In the genomic region with DNA sequence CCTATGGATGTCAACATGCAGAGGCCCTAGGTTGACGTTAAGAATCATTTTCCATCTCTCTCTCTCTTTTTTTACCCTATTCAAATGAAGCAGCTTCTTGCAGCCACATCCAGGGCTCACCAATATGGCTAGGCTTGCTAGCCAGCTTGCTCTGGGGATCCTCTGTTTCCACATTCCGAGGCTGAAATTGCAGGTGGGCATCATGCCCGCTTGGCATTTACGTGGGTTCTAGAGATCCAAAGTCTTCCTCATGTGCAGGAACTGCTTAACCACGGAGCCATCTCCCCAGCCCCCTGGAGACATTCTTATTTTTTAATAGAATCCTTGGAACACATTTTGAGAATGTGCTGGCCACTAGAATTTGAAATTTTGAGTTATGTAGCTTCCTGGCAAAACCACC, we compare ENCODE assay signal across 25 mouse cellular contexts.
DNase-seq lines count a peak whose midpoint lies in the region; ATAC-seq lines count a peak whose summit lies in the region.
"Had no signal": no experiment of that assay in that cellular context is flagged by ENCODE, and none has a peak within 500 bp of the region (broad histone marks: within the 10 kb centered on the region; RNA-seq: fewer than 3 reads in every experiment).

No protein-coding gene starts in this region.

- H3K4me2 ChIP-seq in embryonic facial prominence, embryonic 14.5 days (ENCODE audit: low read depth, low read length): no peak overlapping the region
- H3K4me2 ChIP-seq: embryonic facial prominence, embryonic 13.5 days; forebrain, embryonic 13.5 days; heart, embryonic 12.5 days; heart, embryonic 15.5 days; hindbrain, embryonic 13.5 days; intestine, embryonic 15.5 days had no signal

- H3K9ac ChIP-seq in embryonic facial prominence, embryonic 14.5 days (ENCODE audit: low read depth, low read length): no peak overlapping the region
- H3K9ac ChIP-seq: embryonic facial prominence, embryonic 13.5 days; forebrain, embryonic 13.5 days; heart, embryonic 12.5 days; heart, embryonic 15.5 days; hindbrain, embryonic 13.5 days; intestine, embryonic 15.5 days had no signal

- 77% methylated on average over 5 of the region's 5 CpGs for WGBS in embryonic facial prominence, embryonic 14.5 days
- 92% methylated on average over 5 of the region's 5 CpGs for WGBS in embryonic facial prominence, embryonic 10.5 days

- no peak overlapping the region for H3K27ac ChIP-seq in embryonic facial prominence, embryonic 14.5 days (replicated peaks; ENCODE audit: low read depth, low read length)
- no peak overlapping the region for H3K27ac ChIP-seq in embryonic facial prominence, embryonic 10.5 days (replicated peaks)
- H3K27ac ChIP-seq: embryonic facial prominence, embryonic 13.5 days; forebrain, embryonic 10.5 days; forebrain, embryonic 13.5 days; heart, embryonic 15.5 days; hindbrain, embryonic 10.5 days; hindbrain, embryonic 13.5 days; intestine, embryonic 15.5 days had no signal

- peak; percentile 9 for DNase-seq in embryonic facial prominence, embryonic 14.5 days (ENCODE audit: low spot score)
- DNase-seq in embryonic facial prominence, embryonic 10.5 days (ENCODE audit: low spot score): no peak
- DNase-seq in right cerebral cortex, postnatal 10 days (ENCODE audit: low spot score in 2 of 2): peak; percentile 35 to 45
- DNase-seq in right cerebral cortex, postnatal 36 days (ENCODE audit: low spot score in 2 of 2): no peak
- DNase-seq in NIH3T3 (ENCODE audit: low read depth): peak; percentile 9
- DNase-seq in embryo, embryonic 11 days: no peak
- DNase-seq: adrenal gland, adult 8-10 months; adrenal gland, postnatal 25 days; cerebellum, adult 11-12 months; cerebellum, adult 9-10 months; gastrocnemius, postnatal 25 days; heart, adult 18-20 months; heart, postnatal 10 days; heart, postnatal 36 days had no signal

- no peak overlapping the region for H3K4me3 ChIP-seq in embryonic facial prominence, embryonic 14.5 days (ENCODE audit: low read depth, low read length)
- no peak overlapping the region for H3K4me3 ChIP-seq in embryonic facial prominence, embryonic 10.5 days
- H3K4me3 ChIP-seq: embryonic facial prominence, embryonic 13.5 days; forebrain, embryonic 10.5 days; forebrain, embryonic 13.5 days; heart, embryonic 12.5 days; heart, embryonic 15.5 days; hindbrain, embryonic 10.5 days; hindbrain, embryonic 13.5 days; intestine, embryonic 15.5 days had no signal

- H3K4me1 ChIP-seq in embryonic facial prominence, embryonic 14.5 days (ENCODE audit: control insufficient read depth, insufficient read depth, low read length): no peaks in the 10 kb centered on the region
- no peaks in the 10 kb centered on the region for H3K4me1 ChIP-seq in embryonic facial prominence, embryonic 10.5 days
- H3K4me1 ChIP-seq: embryonic facial prominence, embryonic 13.5 days; forebrain, embryonic 10.5 days; forebrain, embryonic 13.5 days; heart, embryonic 12.5 days; heart, embryonic 15.5 days; hindbrain, embryonic 10.5 days; hindbrain, embryonic 13.5 days; intestine, embryonic 15.5 days had no signal

- no peaks in the 10 kb centered on the region for H3K36me3 ChIP-seq in embryonic facial prominence, embryonic 14.5 days (ENCODE audit: control insufficient read depth, insufficient read depth, low read length)
- H3K36me3 ChIP-seq in embryonic facial prominence, embryonic 10.5 days (replicated peaks): no peaks in the 10 kb centered on the region
- H3K36me3 ChIP-seq: embryonic facial prominence, embryonic 13.5 days; forebrain, embryonic 10.5 days; heart, embryonic 12.5 days; heart, embryonic 15.5 days; hindbrain, embryonic 10.5 days; hindbrain, embryonic 13.5 days; intestine, embryonic 15.5 days had no signal

- no peak for ATAC-seq in embryonic facial prominence, embryonic 14.5 days (ENCODE audit: low read depth)
- ATAC-seq: activated CD4-positive, CD25-positive, alpha-beta regulatory T cell, adult 4 months; CD4-positive, CD25-positive, alpha-beta regulatory T cell, adult 4 months; forebrain, embryonic 13.5 days; hindbrain, embryonic 16.5 days; intestine, embryonic 15.5 days had no signal

- no peaks in the 10 kb centered on the region for H3K27me3 ChIP-seq in embryonic facial prominence, embryonic 14.5 days (replicated peaks; ENCODE audit: control insufficient read depth, insufficient read depth, low read length)
- no peaks in the 10 kb centered on the region for H3K27me3 ChIP-seq in embryonic facial prominence, embryonic 10.5 days (replicated peaks; ENCODE audit: low read depth, poor library complexity, severe bottlenecking)
- H3K27me3 ChIP-seq: embryonic facial prominence, embryonic 13.5 days; forebrain, embryonic 13.5 days; heart, embryonic 12.5 days; heart, embryonic 15.5 days; hindbrain, embryonic 13.5 days; intestine, embryonic 15.5 days had no signal

- H3K9me3 ChIP-seq in embryonic facial prominence, embryonic 14.5 days (ENCODE audit: control insufficient read depth, low read length): no peaks in the 10 kb centered on the region
- no peaks in the 10 kb centered on the region for H3K9me3 ChIP-seq in embryonic facial prominence, embryonic 10.5 days
- H3K9me3 ChIP-seq: embryonic facial prominence, embryonic 13.5 days; forebrain, embryonic 10.5 days; forebrain, embryonic 13.5 days; heart, embryonic 12.5 days; heart, embryonic 15.5 days; hindbrain, embryonic 10.5 days; hindbrain, embryonic 13.5 days; intestine, embryonic 15.5 days had no signal

Comparison
In these comparisons a context has a peak if more than half of its experiments do, and no peak if none do; other contexts are left out.
1. DNase-seq: peak in embryonic facial prominence, embryonic 14.5 days (single experiment), right cerebral cortex, postnatal 10 days (2 of 2) and NIH3T3 (single experiment); none in embryonic facial prominence, embryonic 10.5 days (single experiment), right cerebral cortex, postnatal 36 days (0 of 2) and embryo, embryonic 11 days (single experiment).